Mouse (Mus musculus): ENCODE measurements around the gene Trmt13. TPM values are rescaled to one million over a fixed set of nuclear protein-coding genes. Genes with fewer than 3 reads are reported as not detected.

Trmt13 gene
- total and polyA plus RNA-seq, 3 experiments: 12.0 to 15.5 TPM; not detected in 1

DNA sequence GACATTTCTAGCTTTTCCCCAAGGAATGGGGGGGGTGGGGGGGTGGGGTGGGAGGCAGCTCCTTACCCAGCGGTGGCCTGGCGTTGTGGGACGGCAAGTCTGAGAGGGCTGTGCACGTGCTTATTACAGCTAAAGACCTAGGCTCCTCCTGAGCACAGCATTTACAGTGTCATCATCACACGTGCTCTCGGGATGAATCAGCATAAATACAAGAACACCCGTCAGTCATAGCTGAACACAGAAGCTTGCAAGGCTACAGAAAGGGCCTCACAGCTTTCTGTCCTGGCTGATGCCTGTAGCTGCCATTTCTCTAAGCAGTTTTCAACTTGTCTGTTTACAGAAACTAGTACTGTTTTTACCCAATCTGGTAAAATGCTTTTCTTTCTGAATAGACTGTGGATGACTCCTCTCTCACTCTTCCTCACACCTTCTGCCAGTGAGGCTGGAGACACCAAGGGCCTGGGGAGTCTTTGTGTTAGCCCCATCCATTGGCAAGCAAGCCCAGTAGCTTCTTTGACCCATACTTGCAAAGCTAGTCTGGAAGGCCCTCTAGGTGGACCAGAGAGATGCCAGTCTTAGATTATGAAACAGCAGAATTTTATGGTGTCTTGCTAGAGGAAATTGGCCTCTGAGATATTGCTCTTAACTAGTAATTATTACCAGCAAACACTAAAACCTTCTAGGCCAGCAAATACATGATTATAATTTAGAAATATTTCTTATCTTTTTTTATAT is 6.4 kb upstream of the Trmt13 start (continued):
- no peak for TF ChIP-seq UBTF (IDR thresholded peaks at IDR 0.05; ENCODE audit: borderline replicate concordance, insufficient read depth, low read depth, low read length)
- TF ChIP-seq POLR2AphosphoS2 (IDR thresholded peaks at IDR 0.05; ENCODE audit: low read length): no peak
- TF ChIP-seq SIN3A (IDR thresholded peaks at IDR 0.05; ENCODE audit: low read length): peak; percentile 87
- TF ChIP-seq HCFC1 (IDR thresholded peaks at IDR 0.05; ENCODE audit: low read depth, low read length): no peak
- TF ChIP-seq TBP (IDR thresholded peaks at IDR 0.05; ENCODE audit: low read depth, low read length): peak; percentile 46; the same call in 1 of the 2 replicates
- TF ChIP-seq GATA1 (IDR thresholded peaks at IDR 0.05; ENCODE audit: low read depth, low read length): peak; percentile 51
- TF ChIP-seq MXI1 (IDR thresholded peaks at IDR 0.05; ENCODE audit: low read depth, low read length): peak; percentile 96

DNA sequence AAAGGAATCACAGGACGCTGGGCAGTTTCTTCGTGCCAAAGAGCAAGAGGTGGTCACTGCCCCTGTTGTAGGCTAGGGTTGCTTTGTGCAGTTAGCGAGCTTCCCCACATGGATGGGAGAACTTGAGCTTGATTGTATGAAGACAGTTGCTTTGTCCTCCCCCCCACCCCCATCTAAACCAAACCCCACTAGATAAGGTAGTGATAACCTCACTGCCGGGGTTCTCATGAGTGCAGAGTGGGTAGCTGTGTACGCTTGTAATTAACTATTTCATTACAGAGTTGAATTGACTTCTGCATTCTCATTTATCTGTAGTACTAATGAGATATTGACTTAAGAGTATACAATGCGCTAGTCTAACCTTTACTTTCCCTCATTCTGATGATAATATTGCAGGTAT is 4.5 kb upstream of the Trmt13 start:
- peaks cover 7 to 51% of the 10 kb centered on the region in 2 experiments; a peak in 3 of 4 replicates for H3K36me3 ChIP-seq (ENCODE audit: control insufficient read depth in 1 of 2, insufficient read depth in 2 of 2, low read length in 2 of 2)
- H3K27me3 ChIP-seq (ENCODE audit: control insufficient read depth in 1 of 2, insufficient read depth in 2 of 2, low read length in 2 of 2): no peaks in the 10 kb centered on the region
- peak; percentile 89 for DNase-seq (ENCODE audit: low read depth, low spot score)
- TF ChIP-seq USF1 (IDR thresholded peaks at IDR 0.05; ENCODE audit: low read depth, low read length) (no peak), MYC (IDR thresholded peaks at IDR 0.05; ENCODE audit: low read depth, low read length) (no peak; the same call in 1 of the 2 replicates), RCOR1 (IDR thresholded peaks at IDR 0.05; ENCODE audit: low read depth, low read length) (peak; percentile 91), CTCF (IDR thresholded peaks at IDR 0.05 in 2 of 3, conservative IDR thresholded peaks at IDR 0.05 in 1 of 3; ENCODE audit: control insufficient read depth in 1 of 3, insufficient read depth in 1 of 3, low read depth in 2 of 3, low read length in 3 of 3, poor library complexity in 1 of 3, severe bottlenecking in 1 of 3) (no peak), MAZ (IDR thresholded peaks at IDR 0.05; ENCODE audit: low read depth, low read length) (peak; percentile 86), SIN3A (IDR thresholded peaks at IDR 0.05; ENCODE audit: low read length) (peak; percentile 92), CHD1 (IDR thresholded peaks at IDR 0.05; ENCODE audit: low read depth, low read length) (0 out of 2 replicates have a peak, but pooled peaks have one; percentile 45), MAX (IDR thresholded peaks at IDR 0.05; ENCODE audit: low read length) (no peak), TCF12 (IDR thresholded peaks at IDR 0.05; ENCODE audit: low read depth, low read length) (peak; percentile 68), GATA1 (IDR thresholded peaks at IDR 0.05; ENCODE audit: low read depth, low read length) (peak; percentile 92), EP300 (IDR thresholded peaks at IDR 0.05; ENCODE audit: low read depth in 1 of 2, low read length in 2 of 2) (peak; percentile 85 to 92), ETS1 (IDR thresholded peaks at IDR 0.05; ENCODE audit: low read depth, low read length) (peak; percentile 92), MXI1 (IDR thresholded peaks at IDR 0.05; ENCODE audit: low read depth, low read length) (peak; percentile 59), POLR2A (IDR thresholded peaks at IDR 0.05; ENCODE audit: control insufficient read depth in 1 of 2, insufficient read depth in 1 of 2, low read depth in 1 of 2, low read length in 2 of 2, poor library complexity in 1 of 2) (peak in 1 of 2 experiments; percentile 36; a peak in 1 of 4 replicates), BHLHE40 (IDR thresholded peaks at IDR 0.05; ENCODE audit: borderline replicate concordance, low read depth, low read length) (peak; percentile 75; the same call in 1 of the 2 replicates), ELF1 (IDR thresholded peaks at IDR 0.05; ENCODE audit: low read depth, low read length) (no peak), HCFC1 (IDR thresholded peaks at IDR 0.05; ENCODE audit: low read depth, low read length) (peak; percentile 49; the same call in 1 of the 2 replicates), SMC3 (IDR thresholded peaks at IDR 0.05; ENCODE audit: low read depth, low read length) (0 out of 2 replicates have a peak, but pooled peaks have one; percentile 9)
- peak overlapping the region; percentile 27 to 37 for H3K4me3 ChIP-seq (ENCODE audit: control insufficient read depth in 1 of 2, insufficient read depth in 1 of 2, low read depth in 2 of 2, low read length in 2 of 2)
- peaks cover 35 to 43% of the 10 kb centered on the region in 2 experiments for H3K4me1 ChIP-seq (ENCODE audit: control insufficient read depth in 1 of 2, insufficient read depth in 2 of 2, low read length in 2 of 2)
- H3K27ac ChIP-seq (ENCODE audit: control insufficient read depth, low read depth, low read length): peak overlapping the region; percentile 85
- H3K9me3 ChIP-seq (replicated peaks; ENCODE audit: insufficient read depth, low read length): no peaks in the 10 kb centered on the region
- no peaks in the 10 kb centered on the region for H3K79me2 ChIP-seq (ENCODE audit: control insufficient read depth, insufficient read depth, low read length, poor library complexity)
- peak overlapping the region; percentile 41; the same call in 1 of the 2 replicates for H3K9ac ChIP-seq (ENCODE audit: control insufficient read depth, low read depth, low read length, poor library complexity, severe bottlenecking)

All from MEL (cell line).